Mouse (Mus musculus): ENCODE data around the gene Arih2.

DNA sequence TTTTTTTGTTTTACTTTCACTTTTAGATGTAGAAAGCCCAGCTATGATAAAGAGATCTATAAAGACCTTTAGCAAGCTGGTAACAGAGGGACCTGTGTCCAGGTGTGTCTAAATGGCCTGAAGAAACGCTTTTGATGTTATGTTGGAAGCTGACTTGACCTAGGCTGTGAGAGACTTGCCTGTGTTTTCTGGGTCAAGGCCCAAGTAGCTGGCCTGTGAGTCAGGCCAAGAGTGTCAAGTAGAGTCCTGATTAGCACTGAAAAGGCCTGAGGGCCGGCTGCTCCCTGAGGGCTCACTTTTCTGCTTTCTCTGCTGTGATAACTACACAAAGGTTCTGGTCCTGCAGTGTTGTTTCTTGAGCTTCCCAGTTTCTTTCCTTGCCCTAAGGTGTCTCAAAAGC lies 38.5 kb upstream of the Arih2 start:
- no peak for TF ChIP-seq CTCF (IDR thresholded peaks at IDR 0.05; ENCODE audit: low read depth, low read length)
- TF ChIP-seq POLR2AphosphoS5 (IDR thresholded peaks at IDR 0.05; ENCODE audit: insufficient replicate concordance, low read depth, low read length) = no peak
- TF ChIP-seq TAL1 (conservative IDR thresholded peaks at IDR 0.05; ENCODE audit: low read depth, low read length) = no peak
- no peak for TF ChIP-seq GATA1 (IDR thresholded peaks at IDR 0.05; ENCODE audit: borderline replicate concordance, low read length)
